Mouse (Mus musculus) ZHBTc4 (cell line): Measurements from ENCODE around the gene Erh.

ENCODE experiments used
- DNase-seq: peaks from one replicate; pipeline ENCODE4 v3.0.0-alpha.2; 2011; ENCODE audit warnings: low read depth, low spot score

Gene Erh

GRCm38 (mm10) chr12:80615371-80616257, 28.5 kb downstream of the Erh start:
- DNase-seq = peak; percentile 57

- no peak for DNase-seq
Measured at GRCm38 (mm10) chr12:80612113-80612791, 31.9 kb downstream of the Erh start.

- no peak for DNase-seq
Measured at GRCm38 (mm10) chr12:80609928-80610327, 34.2 kb downstream of the Erh start.

GRCm38 (mm10) chr12:80608576-80608975, 35.6 kb downstream of the Erh start:
- DNase-seq = no peak

- no peak for DNase-seq
Measured at GRCm38 (mm10) chr12:80604218-80604617, 39.9 kb downstream of the Erh start.

- DNase-seq = no peak
Measured at GRCm38 (mm10) chr12:80603566-80603965, 40.6 kb downstream of the Erh start.

GRCm38 (mm10) chr12:80602432-80602831, 41.7 kb downstream of the Erh start:
- DNase-seq = no peak

- no peak for DNase-seq
Measured at GRCm38 (mm10) chr12:80601597-80602269, 42.4 kb downstream of the Erh start.

- DNase-seq = peak; percentile 51
Measured at GRCm38 (mm10) chr12:80598756-80599155, 45.4 kb downstream of the Erh start.

GRCm38 (mm10) chr12:80598236-80598635, 45.9 kb downstream of the Erh start:
- peak; percentile 19 for DNase-seq

GRCm38 (mm10) chr12:80595968-80596367, 48.2 kb downstream of the Erh start:
- no peak for DNase-seq

GRCm38 (mm10) chr12:80595566-80595965, 48.6 kb downstream of the Erh start:
- DNase-seq = no peak

- DNase-seq = no peak
Measured at GRCm38 (mm10) chr12:80594781-80595180, 49.4 kb downstream of the Erh start.

GRCm38 (mm10) chr12:80594141-80594540, 50.0 kb downstream of the Erh start:
- no peak for DNase-seq

GRCm38 (mm10) chr12:80584973-80585372, 59.2 kb downstream of the Erh start:
- peak; percentile 15 for DNase-seq
